Mouse (Mus musculus) lung, postnatal 4 days (tissue): Measurements from ENCODE around the gene Tnni3k.
A peak's percentile ranks its signal among the peaks of the same experiment; 100 is the strongest.

Experiments
- DNase-seq, 2 experiments: peaks; one replicate each; pipeline ENCODE4 v3.0.0; 2021

The Tnni3k gene

DNA sequence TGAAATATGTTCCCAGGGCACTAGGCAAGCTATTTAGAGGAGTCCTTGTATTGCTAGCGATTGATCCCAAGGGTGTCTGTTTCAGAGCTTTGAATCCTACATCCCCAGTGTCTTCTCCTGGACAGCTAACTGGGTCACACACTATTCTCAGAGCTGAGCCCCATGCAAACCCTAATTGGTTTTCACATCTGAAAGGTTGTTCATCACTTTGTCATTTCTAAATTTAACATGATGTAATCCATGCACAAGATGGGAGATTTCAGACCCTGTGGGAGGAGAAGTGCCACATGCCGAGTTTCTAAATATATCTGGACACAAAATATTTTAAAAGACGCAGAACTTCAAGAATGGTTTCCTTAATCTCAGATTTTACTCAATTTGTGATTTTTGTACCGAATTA is 230.5 kb downstream of the Tnni3k start:
- no peak for DNase-seq

DNA sequence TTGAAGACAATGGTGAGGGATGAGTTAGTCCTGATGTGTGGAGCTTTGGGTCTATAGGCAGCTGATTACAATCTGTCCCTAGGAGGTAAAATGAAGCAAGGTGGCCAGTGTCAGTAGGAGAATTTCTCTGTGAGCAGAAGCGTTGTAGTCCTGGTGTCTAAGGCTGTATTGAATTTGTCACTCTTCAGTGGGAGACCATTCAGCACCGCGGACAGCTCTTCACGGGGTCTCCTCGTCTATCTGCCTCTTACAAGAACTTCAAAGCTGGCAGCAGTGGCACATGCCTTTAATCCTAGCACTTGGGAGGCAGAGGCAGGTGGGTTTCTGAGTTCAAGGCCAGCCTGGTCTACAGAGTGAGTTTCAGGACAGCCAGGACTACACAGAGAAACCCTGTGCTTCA is 235.5 kb downstream of the Tnni3k start:
- DNase-seq: peak; percentile 35 to 40

GRCm38 (mm10) chr3:154817732-154818131 is 237.5 kb downstream of the Tnni3k start:
- DNase-seq: peak in 1 of 2 experiments; percentile 34

DNA sequence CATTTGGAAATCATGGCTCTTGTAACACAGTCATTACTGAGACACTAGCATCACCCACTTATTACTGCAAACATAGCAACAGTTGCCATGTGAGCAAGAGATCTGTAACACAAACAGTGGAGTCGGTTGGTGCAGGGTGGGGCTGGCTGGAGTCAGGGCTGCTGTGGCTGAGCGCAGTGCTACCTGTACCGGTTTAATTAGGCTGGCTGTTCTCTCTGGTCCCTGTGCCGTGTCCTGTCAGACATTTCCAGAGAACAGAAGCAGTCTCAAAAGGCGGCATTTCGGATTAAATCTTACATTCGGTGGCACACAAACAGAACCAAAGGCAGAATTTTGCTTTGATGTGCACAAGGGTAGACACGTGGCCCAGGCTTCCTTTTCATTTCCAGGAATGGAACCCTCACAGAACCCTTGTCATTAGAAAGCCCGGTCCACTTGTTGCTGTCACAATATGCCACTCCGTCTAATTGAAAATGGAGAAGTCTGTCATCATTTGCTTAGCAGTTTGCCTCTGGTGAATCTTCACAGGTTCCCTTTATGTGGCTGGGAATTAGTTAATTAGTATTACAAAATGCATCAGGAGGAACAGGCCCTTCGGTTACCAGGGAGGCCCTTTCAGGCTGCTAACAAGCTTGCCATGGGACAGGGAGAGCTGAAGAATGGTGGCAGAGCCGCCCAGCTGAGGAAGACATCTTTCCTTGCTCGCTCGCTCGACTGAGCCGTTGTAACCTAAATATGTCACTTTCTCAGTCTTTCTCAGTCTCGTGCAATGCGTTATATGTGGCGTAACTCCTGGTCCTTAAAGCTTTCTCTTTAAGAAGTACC is 238.2 kb downstream of the Tnni3k start:
- DNase-seq: peak in 1 of 2 experiments; percentile 9

DNA sequence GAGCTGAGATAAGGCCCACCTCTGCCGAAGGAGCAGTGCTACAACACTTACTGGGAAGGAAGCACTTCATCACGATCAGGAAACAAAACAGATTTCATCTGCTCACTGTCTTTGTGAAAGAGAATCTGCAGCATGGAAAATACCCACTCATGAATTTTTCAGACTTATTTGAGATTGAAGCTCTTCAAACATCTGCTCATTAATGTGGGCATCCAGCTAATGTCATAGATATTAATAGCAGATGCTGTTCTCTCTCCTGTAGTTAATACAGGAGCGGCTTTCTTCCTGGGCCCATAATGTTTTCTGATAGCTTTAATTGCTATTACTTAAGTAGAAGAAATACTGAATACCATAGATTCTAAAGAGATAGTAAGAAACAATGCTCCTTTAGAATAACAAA is 239.0 kb downstream of the Tnni3k start:
- DNase-seq: no peak

DNA sequence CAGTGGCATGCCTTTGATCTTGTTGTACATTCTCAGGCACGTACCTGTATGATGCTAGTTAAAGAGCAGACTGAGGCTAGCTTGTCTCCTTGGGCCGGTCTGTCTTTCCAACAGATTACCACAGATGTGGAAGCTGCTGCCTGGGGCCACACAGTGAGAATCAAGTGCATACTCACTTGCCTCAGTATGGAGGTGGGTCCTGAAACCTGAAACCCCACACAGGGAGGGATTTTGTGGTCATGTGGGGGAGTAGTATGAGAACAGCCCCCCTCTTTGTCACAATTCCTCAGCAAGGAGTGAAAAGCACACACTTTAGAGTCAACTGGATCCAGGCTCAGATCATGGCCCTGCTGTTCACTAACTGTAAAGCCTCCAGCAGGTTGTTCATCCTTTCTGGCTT is 239.6 kb downstream of the Tnni3k start:
- no peak for DNase-seq

DNA sequence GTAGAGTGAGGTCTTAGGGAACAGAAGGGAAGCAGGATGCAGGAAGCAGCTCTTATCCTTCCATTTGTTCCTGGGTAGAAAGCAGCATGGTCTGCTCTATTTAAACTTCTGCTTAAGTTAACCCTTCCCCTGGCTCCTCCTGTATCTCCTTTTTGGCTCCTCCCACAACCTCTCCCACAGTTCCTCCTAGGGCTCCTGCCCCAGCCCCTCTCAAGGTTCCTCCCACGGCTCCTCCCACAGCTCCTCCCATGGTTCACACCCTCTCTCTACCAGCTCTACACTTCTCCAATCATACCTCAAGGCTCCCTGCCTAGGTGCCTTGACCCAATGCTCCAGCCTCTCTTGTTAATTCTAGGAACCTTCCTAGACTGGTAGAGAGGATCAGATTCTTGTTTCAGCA is 242.3 kb downstream of the Tnni3k start:
- no peak for DNase-seq

DNA sequence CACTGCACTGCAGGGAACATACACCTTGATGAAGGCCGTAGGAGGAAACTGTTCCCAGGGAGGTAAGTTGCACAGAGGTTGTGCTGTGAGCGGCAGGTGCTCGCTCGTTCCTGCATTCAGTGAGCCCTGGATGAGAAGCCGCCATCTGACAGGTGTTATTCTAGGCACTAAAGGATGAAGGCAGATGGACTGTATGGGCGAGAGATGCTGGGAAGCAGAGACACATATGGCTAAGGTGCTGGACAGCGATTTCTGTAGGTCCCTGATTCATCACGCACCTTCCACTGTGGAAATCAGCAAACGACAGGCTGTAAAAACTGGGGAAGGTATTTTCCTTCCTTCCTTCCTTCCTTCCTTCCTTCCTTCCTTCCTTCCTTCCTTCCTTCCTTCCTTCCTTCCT is 243.4 kb downstream of the Tnni3k start:
- no peak for DNase-seq

DNA sequence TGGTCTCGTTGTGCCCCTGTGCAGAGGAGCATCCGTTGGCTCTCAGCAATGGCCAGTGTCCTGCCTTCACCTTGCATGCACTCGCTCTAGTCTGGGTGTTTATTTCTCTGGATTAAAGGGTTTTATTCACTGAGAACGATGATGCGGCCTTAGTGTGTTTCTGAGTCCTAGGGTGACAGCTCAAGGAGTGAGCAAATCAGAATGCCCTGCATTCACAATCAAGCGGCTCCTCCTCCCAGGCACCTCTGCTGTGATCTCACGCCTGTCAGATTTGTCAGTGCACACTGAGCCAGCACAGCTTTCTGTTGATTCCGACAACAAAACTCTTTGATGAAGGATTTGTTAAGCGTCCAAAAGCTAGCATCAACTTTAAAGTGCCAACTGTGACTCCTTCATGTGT is 243.9 kb downstream of the Tnni3k start:
- no peak for DNase-seq

DNA sequence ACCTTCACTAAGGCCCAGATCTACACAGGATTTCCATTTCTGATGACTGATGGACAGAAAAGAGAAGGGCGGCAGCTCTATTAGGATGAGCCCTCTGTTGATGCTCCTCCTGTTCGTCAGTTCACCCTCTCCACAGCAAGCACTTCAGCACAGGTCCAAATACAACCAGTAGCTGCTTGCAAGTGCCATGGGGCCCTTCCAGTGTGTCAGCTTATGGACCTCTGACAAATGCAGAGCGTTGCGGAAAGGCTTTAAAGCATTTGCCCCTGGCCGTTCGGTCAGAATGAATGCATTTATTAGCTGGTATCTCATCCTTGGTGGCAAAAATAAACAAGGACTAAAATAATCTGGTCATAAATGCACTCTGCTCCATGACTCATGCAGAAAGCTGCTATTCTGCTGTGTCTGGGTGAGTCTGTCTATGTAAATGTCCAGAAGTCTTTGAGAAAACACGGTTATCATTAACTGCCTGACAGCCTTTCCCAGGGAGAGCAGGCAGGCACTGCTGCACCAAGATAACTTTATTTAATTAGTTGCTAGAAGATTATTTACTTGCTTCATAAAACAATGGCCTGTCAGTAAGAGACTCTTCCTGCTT is 244.8 kb downstream of the Tnni3k start:
- no peak for DNase-seq

GRCm38 (mm10) chr3:154806626-154807025 is 248.6 kb downstream of the Tnni3k start:
- peak; percentile 26 to 66 for DNase-seq

- no peak for DNase-seq
Observed at GRCm38 (mm10) chr3:154800888-154801429, 254.2 kb downstream of the Tnni3k start.

DNA sequence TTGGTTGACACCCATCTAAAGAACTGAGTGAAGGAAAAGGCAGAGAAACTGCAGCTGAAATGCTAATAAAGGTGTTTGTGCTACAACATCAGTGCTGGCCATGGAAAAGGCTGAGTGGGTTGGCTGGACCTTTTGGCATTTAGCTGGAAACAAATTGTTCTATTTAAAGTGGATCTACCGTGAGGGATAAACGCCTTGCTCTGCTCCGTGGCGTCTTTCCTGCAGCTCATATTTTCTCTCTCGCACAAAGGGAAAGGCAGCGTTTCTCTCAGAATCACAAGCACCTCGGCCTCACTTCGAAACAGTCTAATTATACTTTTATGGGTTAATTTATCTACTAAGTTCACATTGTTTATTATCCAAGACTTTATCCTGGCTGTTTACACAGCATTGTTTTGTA is 254.8 kb downstream of the Tnni3k start:
- no peak for DNase-seq

- no peak for DNase-seq
Observed at GRCm38 (mm10) chr3:154798806-154799205, 256.4 kb downstream of the Tnni3k start.

- DNase-seq: no peak
Observed at GRCm38 (mm10) chr3:154793571-154793970, 261.6 kb downstream of the Tnni3k start.

GRCm38 (mm10) chr3:154787611-154788010 is 267.6 kb downstream of the Tnni3k start:
- no peak for DNase-seq

GRCm38 (mm10) chr3:154786354-154786753 is 268.9 kb downstream of the Tnni3k start:
- no peak for DNase-seq

DNA sequence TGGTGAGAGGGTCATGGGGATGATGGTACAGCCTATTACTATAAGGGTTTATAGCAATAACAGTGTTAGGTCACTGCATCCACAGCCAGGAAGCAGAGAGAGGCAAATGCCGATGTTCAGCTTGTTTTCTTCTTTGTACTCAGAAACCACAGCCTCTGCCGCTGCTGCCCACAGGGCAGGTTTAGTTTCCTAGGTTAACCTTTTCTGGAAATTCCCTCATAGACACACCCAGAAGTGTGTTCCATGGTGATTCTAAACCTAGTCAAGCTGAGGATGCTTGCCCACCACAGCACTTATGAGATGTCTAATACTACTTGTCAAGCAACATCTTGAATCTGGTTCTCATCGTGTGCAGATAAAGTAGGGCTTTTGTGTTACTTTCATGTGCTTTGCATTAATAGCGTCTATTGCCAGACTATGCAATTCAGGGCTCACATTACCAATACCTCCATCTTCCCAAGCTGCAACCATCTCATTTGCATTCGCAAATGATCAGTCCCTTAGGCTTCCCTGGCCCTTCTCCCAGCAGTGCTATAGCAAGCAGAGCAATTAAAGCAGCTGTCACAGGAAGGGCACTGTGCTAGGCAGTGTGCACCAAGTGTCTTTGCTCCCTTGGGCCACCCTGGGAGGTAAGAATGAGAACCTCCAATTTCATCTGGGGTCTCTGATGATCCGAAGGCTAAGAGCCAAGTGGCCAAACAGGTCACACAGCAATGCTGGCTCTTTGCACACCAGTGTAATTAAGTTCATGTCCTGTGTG is 276.2 kb downstream of the Tnni3k start:
- DNase-seq: no peak

DNA sequence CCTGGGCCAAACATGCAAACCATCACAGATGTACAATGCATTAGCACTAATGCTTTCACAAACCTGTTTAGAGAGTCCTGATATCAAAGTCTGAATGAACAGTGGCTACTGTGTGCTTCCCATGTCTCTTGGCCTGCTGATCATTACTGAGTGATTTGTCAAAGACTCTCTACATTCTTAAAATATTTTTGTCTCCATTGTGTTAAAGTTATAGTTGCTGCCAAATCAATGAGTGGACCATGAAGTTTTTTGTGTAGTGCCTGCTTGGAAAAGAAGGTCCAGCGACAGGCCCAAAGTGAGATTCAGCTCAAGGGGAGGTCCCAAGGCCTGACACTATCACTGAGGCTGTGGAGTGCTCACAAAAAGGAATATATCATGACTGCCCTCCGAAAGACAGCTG is 283.6 kb downstream of the Tnni3k start:
- DNase-seq: no peak

- DNase-seq: no peak
Observed at GRCm38 (mm10) chr3:154766321-154766720, 288.9 kb downstream of the Tnni3k start.

DNA sequence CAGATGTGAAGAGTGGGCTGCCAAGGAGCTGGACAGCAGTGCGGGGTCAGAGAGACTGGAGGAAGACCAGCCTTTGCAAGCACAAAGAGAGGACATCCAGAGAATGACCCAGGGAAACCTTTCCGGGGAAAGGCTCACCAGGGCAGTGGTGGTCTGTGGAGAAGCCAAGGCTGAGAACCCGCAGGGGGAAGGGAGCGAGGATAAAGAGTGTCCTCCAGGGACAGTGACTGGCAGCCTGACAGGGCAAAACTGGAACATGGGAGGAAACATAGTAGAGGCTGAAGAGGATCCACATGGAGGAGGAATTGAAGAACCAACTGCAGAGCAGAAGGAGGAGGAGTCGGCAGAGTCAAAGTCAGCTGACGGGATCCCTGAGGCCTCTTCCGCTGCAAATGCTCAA is 291.1 kb downstream of the Tnni3k start:
- no peak for DNase-seq

GRCm38 (mm10) chr3:154763374-154763773 is 291.8 kb downstream of the Tnni3k start:
- DNase-seq: no peak

DNA sequence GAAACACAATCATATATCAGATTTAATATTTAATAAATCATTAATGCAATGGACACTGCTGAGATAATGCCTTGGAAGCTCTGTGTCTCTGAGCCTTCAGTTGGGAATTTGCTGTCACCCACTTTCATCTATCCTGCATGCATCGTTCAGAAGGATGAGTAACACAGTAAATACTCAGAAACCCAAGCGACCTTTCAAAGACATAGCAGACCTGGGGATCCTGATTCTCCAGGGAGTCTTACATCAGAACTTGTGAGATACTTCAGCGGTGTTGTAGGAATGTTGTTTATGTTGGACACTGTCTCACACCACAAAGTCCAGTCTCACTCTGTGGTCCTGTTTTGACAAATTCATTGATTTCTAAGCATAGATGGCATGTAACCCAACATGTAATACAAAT is 294.1 kb downstream of the Tnni3k start:
- no peak for DNase-seq

GRCm38 (mm10) chr3:154758089-154758488 is 297.1 kb downstream of the Tnni3k start:
- no peak for DNase-seq
